Mouse (Mus musculus) megakaryocyte, embryonic 14.5 days (primary cell): Measurements from ENCODE around the gene Naip5. TPM values are rescaled to one million over a fixed set of nuclear protein-coding genes. Genes with fewer than 3 reads are reported as not detected.
"Not testable (repeated sequence)": the region's sequence is repeated elsewhere in the genome, so short reads cannot be mapped to it uniquely, and the experiment has no call there.

Experiments
- H3K27me3 ChIP-seq: replicated peaks from 2 replicates; pipeline ENCODE3; 2012; ENCODE audit warnings: inconsistent platforms
- H3K36me3 ChIP-seq: replicated peaks from 2 replicates; pipeline ENCODE3; 2012; ENCODE audit warnings: low read length, inconsistent platforms, mixed read lengths
- H3K4me1 ChIP-seq: 2 replicates; pipeline ENCODE4 v1.6.1; 2012; ENCODE audit warnings: inconsistent platforms
- H3K4me3 ChIP-seq: replicated peaks from 2 replicates; pipeline ENCODE3; 2012; ENCODE audit warnings: moderate library complexity, mild to moderate bottlenecking, inconsistent platforms
- H3K9me3 ChIP-seq: 2 replicates; pipeline ENCODE4 v1.6.1; 2012; ENCODE audit warnings: inconsistent platforms
- FLI1 ChIP-seq: IDR thresholded peaks from 2 replicates; pipeline ENCODE4 v1.6.1; 2012; ENCODE audit warnings: low read length, inconsistent platforms, mixed read lengths
- GATA1 ChIP-seq: IDR thresholded peaks from 3 replicates; pipeline ENCODE4 v1.6.1; 2012; ENCODE audit warnings: mixed read lengths, low read length, inconsistent platforms, borderline replicate concordance
- polyA plus RNA-seq: library from polyadenylated mRNA; stranded (reverse); fragments of >175 nt; gene quantifications from 2 replicates; pipeline ENCODE4 v1.2.3, GENCODE M21; 2012; ENCODE audit warnings: low replicate concordance; ENCODE audit not compliant: insufficient read depth

Naip5 gene
- 0.28 TPM in 1 of 2 replicates, not detected in the other for polyA plus RNA-seq

GRCm38 (mm10) chr13:100246223-100246622, at the start of gene Naip5:
TSS of gene Naip5 (minus strand) at chr13:100246323.
- not testable (repeated sequence) for H3K36me3 ChIP-seq, H3K4me1 ChIP-seq, H3K9me3 ChIP-seq, H3K27me3 ChIP-seq
- H3K4me3 ChIP-seq, result peak within 1 kb of the TSS; percentile 87

- TF ChIP-seq FLI1 (no peak), GATA1 (no peak)
- Histone ChIP-seq H3K4me3 (no peak overlapping the region), H3K9me3 (no peaks in the 10 kb centered on the region), H3K4me1 (no peaks in the 10 kb centered on the region), H3K36me3 (peaks cover 16% of the 10 kb centered on the region), H3K27me3 (no peaks in the 10 kb centered on the region)
These were observed 38.5 kb upstream of the Naip5 start for GRCm38 (mm10) chr13:100284611-100285010.

GRCm38 (mm10) chr13:100271474-100272132, 25.5 kb upstream of the Naip5 start:
- H3K9me3 ChIP-seq, H3K27me3 ChIP-seq, H3K36me3 ChIP-seq, H3K4me1 ChIP-seq, H3K4me3 ChIP-seq: not testable (repeated sequence)

- not testable (repeated sequence) for H3K36me3 ChIP-seq, H3K4me3 ChIP-seq, H3K4me1 ChIP-seq, H3K9me3 ChIP-seq, H3K27me3 ChIP-seq
These were observed 10.9 kb upstream of the Naip5 start for GRCm38 (mm10) chr13:100256996-100257395.

- not testable (repeated sequence) for H3K4me3 ChIP-seq, H3K9me3 ChIP-seq, H3K36me3 ChIP-seq, H3K4me1 ChIP-seq, H3K27me3 ChIP-seq
These were observed 9.8 kb upstream of the Naip5 start for GRCm38 (mm10) chr13:100255925-100256324.

GRCm38 (mm10) chr13:100251897-100252296, 5.8 kb upstream of the Naip5 start:
- not testable (repeated sequence) for H3K36me3 ChIP-seq, H3K9me3 ChIP-seq, H3K4me1 ChIP-seq, H3K4me3 ChIP-seq, H3K27me3 ChIP-seq

- not testable (repeated sequence) for H3K9me3 ChIP-seq, H3K36me3 ChIP-seq, H3K27me3 ChIP-seq, H3K4me1 ChIP-seq
- peak overlapping the region; percentile 87 for H3K4me3 ChIP-seq
These were observed 885 bp upstream of the Naip5 start for GRCm38 (mm10) chr13:100246896-100247519.

GRCm38 (mm10) chr13:100243702-100244101, 2.4 kb downstream of the Naip5 start:
- H3K27me3 ChIP-seq, result no peaks in the 10 kb centered on the region
- no peaks in the 10 kb centered on the region for H3K9me3 ChIP-seq
- H3K4me1 ChIP-seq, result peaks cover 5% of the 10 kb centered on the region
- H3K4me3 ChIP-seq, result no peak overlapping the region
- H3K36me3 ChIP-seq, result peaks cover 3% of the 10 kb centered on the region
- TF ChIP-seq FLI1 (no peak), GATA1 (no peak)

GRCm38 (mm10) chr13:100213683-100214082, 32.4 kb downstream of the Naip5 start:
- not testable (repeated sequence) for H3K9me3 ChIP-seq, H3K27me3 ChIP-seq, H3K4me1 ChIP-seq, H3K4me3 ChIP-seq
- peaks cover 11% of the 10 kb centered on the region for H3K36me3 ChIP-seq

- Histone ChIP-seq H3K36me3 (peaks cover 6% of the 10 kb centered on the region), H3K4me1 (no peaks in the 10 kb centered on the region), H3K4me3 (no peak overlapping the region), H3K27me3 (peaks cover 4% of the 10 kb centered on the region), H3K9me3 (no peaks in the 10 kb centered on the region)
- TF ChIP-seq FLI1, result no peak
- TF ChIP-seq GATA1, result no peak
These were observed 35.6 kb downstream of the Naip5 start for GRCm38 (mm10) chr13:100210540-100210939.

GRCm38 (mm10) chr13:100203319-100203718, 42.8 kb downstream of the Naip5 start:
- Histone ChIP-seq H3K4me1 (peaks cover 36% of the 10 kb centered on the region), H3K36me3 (no peaks in the 10 kb centered on the region), H3K4me3 (no peak overlapping the region), H3K27me3 (peaks cover 4% of the 10 kb centered on the region), H3K9me3 (no peaks in the 10 kb centered on the region)
- TF ChIP-seq FLI1 (no peak), GATA1 (no peak)

GRCm38 (mm10) chr13:100201659-100202333, 44.3 kb downstream of the Naip5 start, which contains the start of gene Naip2:
TSS of gene Naip2 (minus strand) at chr13:100202092.
- H3K4me1 ChIP-seq, result peaks cover 40% of the 10 kb centered on the region
- not testable (repeated sequence) for H3K27me3 ChIP-seq, H3K36me3 ChIP-seq, H3K9me3 ChIP-seq
- H3K4me3 ChIP-seq, result peak within 1 kb of the TSS; percentile 90
